Mouse (Mus musculus) heart, adult 2 months (tissue): ENCODE measurements around the gene Cplx3.

ENCODE experiments used
- CTCF ChIP-seq: fragments of 200-600 bp; IDR thresholded peaks from 2 replicates; pipeline ENCODE4 v1.8.1; 2022; ENCODE audit warnings: antibody characterized with exemption, mild to moderate bottlenecking, moderate library complexity
- POLR2A ChIP-seq: fragments of 200-500 bp; IDR thresholded peaks from 2 replicates; pipeline ENCODE4 v1.6.1; 2011; ENCODE audit warnings: mild to moderate bottlenecking, low read depth, low read length, control low read depth; ENCODE audit not compliant: insufficient read depth

DNA sequence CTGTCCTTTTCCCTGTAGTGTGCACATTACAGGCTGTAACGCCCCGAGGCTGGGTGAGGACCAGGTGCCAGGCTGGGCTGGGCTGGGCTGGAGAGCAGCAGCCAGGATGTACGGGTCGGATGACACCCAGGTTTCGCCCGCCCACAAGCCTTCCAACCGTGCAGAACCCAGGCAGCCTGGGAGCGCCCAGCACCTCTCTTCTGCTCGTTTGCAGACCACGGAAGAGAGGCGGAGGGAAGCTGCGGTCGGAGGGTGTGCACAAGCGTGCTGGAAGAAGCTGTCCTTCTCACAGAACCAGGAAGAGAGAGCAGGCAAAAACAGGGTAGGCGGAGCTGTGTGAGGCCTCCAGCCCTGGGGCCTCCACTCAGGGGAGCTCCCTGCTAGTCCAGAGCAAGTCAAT, 34.3 kb upstream of the Cplx3 start:
- no peak for TF ChIP-seq CTCF
- peak; percentile 61; the same call in 1 of the 2 replicates for TF ChIP-seq POLR2A
